Mouse (Mus musculus): ENCODE measurements around the gene Trpv1. TPM values are rescaled to one million over a fixed set of nuclear protein-coding genes. Genes with fewer than 3 reads are reported as not detected.

Gene Trpv1
- total RNA-seq, 2 experiments from 2014 or later = 0.27 TPM; not detected in 1

DNA sequence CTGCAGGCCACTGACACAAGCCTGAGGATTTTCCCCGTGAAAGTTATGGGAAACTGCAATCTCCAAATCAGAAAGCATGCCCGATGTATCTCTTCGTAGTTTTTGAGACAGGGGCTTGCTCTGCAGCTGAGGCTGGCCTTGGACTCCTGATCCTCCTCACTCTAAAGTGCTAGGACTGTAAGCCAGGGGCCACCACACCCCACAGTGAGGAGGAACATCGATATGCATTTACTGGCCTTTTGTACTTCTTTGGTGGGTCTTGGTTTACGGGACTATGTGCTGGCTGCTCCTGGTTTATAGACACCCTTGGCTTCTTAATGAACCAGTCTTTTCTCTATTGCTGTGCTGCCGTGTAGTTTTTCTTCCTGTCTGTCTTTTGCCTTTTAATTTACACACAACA lies 8.1 kb downstream of the Trpv1 start:
- no peak for TF ChIP-seq CTCF (IDR thresholded peaks at IDR 0.05)
- DNase-seq (ENCODE audit: extremely low spot score in 1 of 2, low spot score in 2 of 2) = no peak
- intact Hi-C loops (cut with DNase I) = no loop called here
- Histone ChIP-seq H3K4me3 (no peak overlapping the region), H3K27ac (no peak overlapping the region)

GRCm38 (mm10) chr11:73242777-73243176 lies 8.7 kb downstream of the Trpv1 start:
- intact Hi-C loops (cut with DNase I) = no loop called here
- Histone ChIP-seq H3K4me3 (no peak overlapping the region), H3K27ac (no peak overlapping the region)
- DNase-seq (ENCODE audit: extremely low spot score in 1 of 2, low spot score in 2 of 2) = no peak
- no peak for TF ChIP-seq CTCF (IDR thresholded peaks at IDR 0.05)

DNA sequence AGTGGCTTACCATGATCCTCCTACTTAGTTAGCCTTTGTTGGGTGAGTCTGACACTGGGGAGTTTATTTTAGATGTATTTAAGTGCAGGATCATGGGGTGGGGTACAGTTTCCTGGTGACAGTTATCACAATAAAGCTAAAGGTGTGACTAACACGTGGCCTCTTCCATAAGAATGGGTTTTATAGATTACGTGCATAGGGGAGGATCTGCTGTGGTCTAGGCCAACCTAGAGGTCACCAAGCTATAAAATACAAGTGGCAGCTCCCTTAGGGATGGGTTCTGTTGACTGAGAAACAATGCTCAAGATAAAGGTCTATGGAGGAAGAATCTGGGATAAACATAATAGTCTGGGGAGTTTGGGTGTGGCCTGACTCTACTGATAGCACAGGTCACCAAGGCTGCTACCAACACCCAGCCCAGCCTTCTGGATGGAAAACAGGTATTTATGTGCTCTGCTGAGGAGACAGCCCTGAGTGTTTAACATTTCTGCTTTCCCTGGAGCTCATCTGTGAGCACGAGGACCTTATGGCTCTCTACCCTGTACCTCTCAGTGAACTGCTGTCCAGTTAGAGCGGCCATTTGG lies 23.4 kb downstream of the Trpv1 start:
- no peak for TF ChIP-seq CTCF (IDR thresholded peaks at IDR 0.05)
- intact Hi-C loops (cut with DNase I) = no loop called here

GRCm38 (mm10) chr11:73258664-73259063 lies 24.6 kb downstream of the Trpv1 start:
- intact Hi-C loops (cut with DNase I) = no loop called here
- no peak for DNase-seq (ENCODE audit: extremely low spot score in 1 of 2, low spot score in 2 of 2)
- Histone ChIP-seq H3K27ac (no peak overlapping the region), H3K4me3 (no peak overlapping the region)
- no peak for TF ChIP-seq CTCF (IDR thresholded peaks at IDR 0.05)

More for the DNA sequence above, 23.4 kb downstream of the Trpv1 start:
- Histone ChIP-seq H3K27ac (no peak overlapping the region), H3K4me3 (no peak overlapping the region)
- DNase-seq (ENCODE audit: extremely low spot score in 1 of 2, low spot score in 2 of 2) = no peak

GRCm38 (mm10) chr11:73260457-73260856 lies 26.4 kb downstream of the Trpv1 start:
- no peak for DNase-seq (ENCODE audit: extremely low spot score in 1 of 2, low spot score in 2 of 2)
- H3K4me3 ChIP-seq = no peak overlapping the region
- no peak overlapping the region for H3K27ac ChIP-seq
- intact Hi-C loops (cut with DNase I) = no loop called here
- TF ChIP-seq CTCF (IDR thresholded peaks at IDR 0.05) = no peak

DNA sequence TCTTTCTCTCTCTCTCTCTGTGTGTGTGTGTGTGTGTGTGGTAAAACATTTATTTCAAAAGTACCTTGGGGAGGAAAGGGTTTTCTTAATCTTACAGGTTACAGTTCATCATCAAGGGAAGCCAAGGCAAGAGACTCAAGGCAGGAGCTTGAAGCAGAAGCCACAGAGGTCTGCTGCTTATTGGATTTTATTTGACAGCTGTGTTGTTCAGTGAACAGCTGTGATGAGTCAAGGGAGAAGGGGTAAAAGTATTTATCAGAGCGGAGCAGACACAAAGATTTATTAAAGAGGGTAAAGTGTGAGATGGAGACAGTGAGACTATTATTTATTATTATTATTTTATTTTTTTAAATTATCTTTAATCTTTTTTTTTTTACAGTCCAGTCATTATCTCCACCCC lies 27.3 kb downstream of the Trpv1 start:
- H3K27ac ChIP-seq = no peak overlapping the region
- DNase-seq (ENCODE audit: extremely low spot score in 1 of 2, low spot score in 2 of 2) = no peak
- no peak for TF ChIP-seq CTCF (IDR thresholded peaks at IDR 0.05)
- intact Hi-C loops (cut with DNase I) = no loop called here
- no peak overlapping the region for H3K4me3 ChIP-seq

DNA sequence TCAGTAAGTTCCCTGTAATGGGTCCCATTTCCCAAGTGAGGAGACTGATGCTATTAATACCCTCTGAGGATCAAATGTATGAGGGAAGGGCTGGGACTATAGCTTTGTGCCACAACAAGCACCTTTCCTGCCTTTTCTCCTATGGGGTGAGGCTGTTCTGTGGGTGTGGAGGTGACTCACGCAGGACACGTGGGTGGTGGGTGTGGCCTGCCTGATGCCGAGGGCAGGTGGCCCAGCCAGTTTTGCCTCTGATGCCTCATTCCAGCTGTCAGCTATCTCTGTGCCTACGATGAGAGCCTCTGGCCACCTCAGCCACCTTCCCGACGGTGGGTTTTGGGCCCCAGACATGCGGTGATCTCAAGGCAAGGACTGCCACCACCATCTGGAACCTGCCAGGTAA lies 33.2 kb downstream of the Trpv1 start, which contains the start of gene Trpv3:
Gene Trpv3, plus strand, starts transcription at position 122 of the 400 bp plus-strand sequence.
- H3K4me3 ChIP-seq = no peak within 1 kb of the TSS
- no peak for TF ChIP-seq CTCF (IDR thresholded peaks at IDR 0.05)
- intact Hi-C loops (cut with DNase I) = no loop called here
- no peak for DNase-seq (ENCODE audit: extremely low spot score in 1 of 2, low spot score in 2 of 2)
- H3K27ac ChIP-seq = no peak within 1 kb of the TSS

DNA sequence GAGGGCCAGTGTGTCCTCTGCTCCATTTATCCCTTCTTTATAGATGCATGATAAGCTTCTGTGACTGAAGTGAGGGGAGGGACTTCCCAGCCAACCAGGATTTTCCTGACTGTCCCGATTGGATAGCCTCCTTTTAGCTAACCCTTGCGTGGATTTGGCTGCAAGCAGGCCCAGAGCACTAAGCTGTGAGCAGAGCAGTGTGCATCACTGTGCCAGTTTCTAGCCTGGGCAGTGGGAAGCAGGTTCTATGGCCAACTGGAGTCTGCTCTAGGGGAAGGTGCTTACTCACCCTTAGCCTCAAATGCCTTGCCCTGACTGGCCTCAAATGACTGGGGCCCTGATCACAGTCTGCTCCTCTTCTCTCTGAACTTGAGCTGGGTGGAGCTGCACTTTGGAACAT lies 40.7 kb downstream of the Trpv1 start:
- intact Hi-C loops (cut with DNase I) = no loop called here
- no peak for TF ChIP-seq CTCF (IDR thresholded peaks at IDR 0.05)
- no peak overlapping the region for H3K27ac ChIP-seq
- DNase-seq (ENCODE audit: extremely low spot score in 1 of 2, low spot score in 2 of 2) = no peak
- H3K4me3 ChIP-seq = no peak overlapping the region

DNA sequence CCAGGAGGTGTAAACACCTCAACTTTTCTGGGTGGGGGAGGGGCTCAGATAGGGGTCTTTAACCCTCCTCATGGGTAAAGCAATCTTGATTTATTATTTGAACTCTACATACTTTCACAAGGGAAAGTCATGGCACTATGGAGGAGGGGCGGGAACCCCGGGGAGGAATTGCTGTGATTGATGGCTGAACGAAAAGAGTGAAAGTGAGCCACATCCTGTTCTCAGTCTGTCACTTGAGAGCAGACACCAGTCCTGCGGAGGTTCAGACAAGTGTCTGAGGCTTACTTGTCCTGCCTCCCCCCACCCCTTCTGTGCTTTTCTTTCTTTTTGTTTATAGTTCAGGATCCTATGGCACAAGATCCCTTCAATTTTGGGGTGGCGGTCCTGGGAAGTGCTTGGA lies 46.6 kb downstream of the Trpv1 start:
- intact Hi-C loops (cut with DNase I) = loop anchor here (5.0 kb wide), 1 partner anchor 1092 kb away; no protein-coding TSS in a partner anchor
- no peak for TF ChIP-seq CTCF (IDR thresholded peaks at IDR 0.05)
- DNase-seq (ENCODE audit: extremely low spot score in 1 of 2, low spot score in 2 of 2) = no peak

DNA sequence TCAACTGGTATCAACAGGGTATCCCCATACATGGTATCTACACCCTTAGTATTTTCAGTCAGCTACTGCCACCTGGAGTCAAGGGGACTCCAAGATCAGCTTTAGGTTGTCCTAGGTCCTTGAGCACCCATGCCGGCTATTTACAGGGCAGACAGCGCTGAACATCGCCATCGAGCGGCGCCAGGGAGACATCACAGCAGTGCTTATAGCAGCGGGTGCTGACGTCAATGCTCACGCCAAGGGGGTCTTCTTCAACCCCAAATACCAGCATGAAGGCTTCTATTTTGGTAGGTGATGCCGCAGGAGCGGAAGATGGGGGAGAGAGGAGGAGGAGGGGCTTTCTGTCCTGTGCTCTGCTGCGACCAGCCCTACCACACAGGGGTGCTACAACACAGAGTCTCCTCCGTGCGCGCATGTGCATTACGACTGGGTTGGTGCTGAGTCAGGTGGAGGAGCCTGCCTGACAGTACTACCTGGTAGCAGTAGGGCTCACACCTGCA lies 47.5 kb downstream of the Trpv1 start:
- intact Hi-C loops (cut with DNase I) = loop anchor here (5.0 kb wide), 1 partner anchor 1091 kb away; no protein-coding TSS in a partner anchor
- peak; percentile 54 for TF ChIP-seq CTCF (IDR thresholded peaks at IDR 0.05)
- DNase-seq (ENCODE audit: extremely low spot score in 1 of 2, low spot score in 2 of 2) = peak; percentile 65 to 74
- Histone ChIP-seq H3K27ac (peak overlapping the region; percentile 77), H3K4me3 (peak overlapping the region; percentile 37)

More for the DNA sequence above, 46.6 kb downstream of the Trpv1 start:
- Histone ChIP-seq H3K4me3 (no peak overlapping the region), H3K27ac (no peak overlapping the region)

GRCm38 (mm10) chr11:73283369-73283768 lies 49.3 kb downstream of the Trpv1 start:
- no peak for DNase-seq (ENCODE audit: extremely low spot score in 1 of 2, low spot score in 2 of 2)
- peak overlapping the region; percentile 59 for H3K27ac ChIP-seq
- no peak overlapping the region for H3K4me3 ChIP-seq
- no peak for TF ChIP-seq CTCF (IDR thresholded peaks at IDR 0.05)
- intact Hi-C loops (cut with DNase I) = loop anchor here (5.0 kb wide), 1 partner anchor 1089 kb away; no protein-coding TSS in a partner anchor

- no peak overlapping the region for H3K4me3 ChIP-seq
- H3K27ac ChIP-seq = peak overlapping the region; percentile 59
- intact Hi-C loops (cut with DNase I) = loop anchor here (5.0 kb wide), 1 partner anchor 1088 kb away; no protein-coding TSS in a partner anchor
- DNase-seq (ENCODE audit: extremely low spot score in 1 of 2, low spot score in 2 of 2) = no peak
- no peak for TF ChIP-seq CTCF (IDR thresholded peaks at IDR 0.05)
Measured at GRCm38 (mm10) chr11:73283926-73284325, 49.8 kb downstream of the Trpv1 start.

DNA sequence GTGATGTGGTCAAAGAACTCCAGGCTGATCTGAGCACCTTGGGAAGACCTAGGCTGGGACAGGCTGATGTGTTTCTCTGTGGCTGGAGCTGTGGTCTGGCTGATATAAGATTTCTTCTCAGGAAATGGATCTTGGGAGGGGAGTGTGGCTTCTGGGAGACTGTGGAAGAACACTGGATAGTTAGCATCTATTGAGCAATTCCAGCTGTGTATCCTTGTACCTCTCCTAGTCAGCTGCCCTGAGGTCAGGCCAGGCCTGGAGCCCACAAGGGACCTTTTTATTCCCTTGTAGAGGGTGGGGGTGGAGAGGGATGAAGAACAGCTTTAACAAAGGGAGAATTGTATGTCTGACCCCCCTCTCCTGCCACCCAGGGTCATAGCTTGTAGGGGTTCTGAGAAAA lies 50.3 kb downstream of the Trpv1 start:
- peak overlapping the region; percentile 59; the same call in 1 of the 2 replicates for H3K27ac ChIP-seq
- no peak for DNase-seq (ENCODE audit: extremely low spot score in 1 of 2, low spot score in 2 of 2)
- intact Hi-C loops (cut with DNase I) = loop anchor here (5.0 kb wide), 1 partner anchor 1088 kb away; no protein-coding TSS in a partner anchor
- no peak overlapping the region for H3K4me3 ChIP-seq
- no peak for TF ChIP-seq CTCF (IDR thresholded peaks at IDR 0.05)
